Mouse (Mus musculus) forebrain, embryonic 14.5 days (tissue): ENCODE results near the gene Qpct. TPM values are rescaled to one million over a fixed set of nuclear protein-coding genes. Genes with fewer than 3 reads are reported as not detected.

Experiments used
- ATAC-seq: fragments of 200-750 bp; cut with Nextera tagmentation; 2 replicates; pipeline ENCODE4 v1.8.0; 2017; ENCODE audit warnings: mild to moderate bottlenecking, moderate library complexity
- DNase-seq: peaks from one replicate; pipeline ENCODE4 v3.0.0-alpha.2; 2015; ENCODE audit warnings: low spot score
- H3K27ac ChIP-seq: fragments of 300-500 bp; sonication (generic); 2 replicates; pipeline ENCODE4 v1.5.1; 2014; ENCODE audit warnings: low read depth, mild to moderate bottlenecking, control low read depth, low read length, moderate library complexity
- H3K27me3 ChIP-seq: fragments of 300-500 bp; sonication (generic); replicated peaks from 2 replicates; pipeline ENCODE4 v1.6.1; 2014; ENCODE audit warnings: low read length, control low read depth, mixed read lengths; ENCODE audit not compliant: control insufficient read depth, insufficient read depth
- H3K36me3 ChIP-seq: fragments of 300-500 bp; sonication (generic); 2 replicates; pipeline ENCODE4 v1.6.1; 2014; ENCODE audit warnings: low read length, control low read depth; ENCODE audit not compliant: control insufficient read depth, insufficient read depth
- H3K4me1 ChIP-seq: fragments of 300-500 bp; sonication (generic); 2 replicates; pipeline ENCODE4 v1.6.1; 2014; ENCODE audit warnings: antibody characterized with exemption, low read length, control low read depth; ENCODE audit not compliant: control insufficient read depth, insufficient read depth
- H3K4me2 ChIP-seq: fragments of 300-500 bp; sonication (generic); 2 replicates; pipeline ENCODE4 v1.6.1; 2014; ENCODE audit warnings: mild to moderate bottlenecking, control low read depth, low read length
- H3K4me3 ChIP-seq: fragments of 300-500 bp; sonication (generic); 2 replicates; pipeline ENCODE4 v1.5.1; 2014; ENCODE audit warnings: low read depth, low read length, control low read depth
- H3K9ac ChIP-seq: fragments of 300-500 bp; sonication (generic); 2 replicates; pipeline ENCODE4 v1.6.1; 2014; ENCODE audit warnings: mild to moderate bottlenecking, low read length, control low read depth, moderate library complexity
- H3K9me3 ChIP-seq: fragments of 300-500 bp; sonication (generic); replicated peaks from 2 replicates; pipeline ENCODE4 v1.6.1; 2016; ENCODE audit warnings: low read length, control low read depth, mixed read lengths; ENCODE audit not compliant: control insufficient read depth
- WGBS: fragments of 180-500 bp; shearing (Covaris S2); extraction: QIAGEN DNeasy Blood & Tissue Kit; methylation state at CpG from one replicate; pipeline ENCODE4 v1.1.7; 2014; 5-methylcytosine and 5-hydroxymethylcytosine counted together
- polyA plus RNA-seq: library from polyadenylated mRNA; unstranded; fragments of >200 nt; fragmentation: Nextera tagmentation; extraction: Ambion mirVana; gene quantifications from 2 replicates; pipeline ENCODE4 v1.2.1, GENCODE M21; 2014

The Qpct gene
- polyA plus RNA-seq, 1 experiment from 2014 or later = 13.4 TPM

DNA sequence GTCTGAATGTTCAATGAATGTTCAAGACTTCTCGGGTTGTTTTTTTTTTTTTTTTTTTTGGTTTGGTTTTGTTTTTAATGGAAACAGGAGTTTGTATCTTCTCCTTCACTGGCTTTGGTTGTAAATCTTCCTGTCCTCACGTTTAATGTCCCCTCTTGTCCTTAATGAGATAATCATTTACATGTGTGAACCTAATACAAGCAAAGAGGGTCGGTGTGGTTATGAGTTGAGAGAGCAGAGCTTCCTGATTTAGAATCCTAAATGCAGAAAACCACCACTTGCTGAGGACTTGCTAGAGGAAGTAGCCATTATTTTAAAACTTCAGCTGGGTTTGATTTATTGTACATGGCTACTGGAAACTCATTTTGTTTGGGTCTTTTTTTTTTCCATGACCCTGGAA lies 29.0 kb upstream of the Qpct start:
- Histone ChIP-seq H3K36me3 (no peaks in the 10 kb centered on the region), H3K9me3 (no peaks in the 10 kb centered on the region), H3K27ac (no peak overlapping the region), H3K4me2 (no peak overlapping the region), H3K4me3 (no peak overlapping the region), H3K4me1 (peaks cover 16% of the 10 kb centered on the region), H3K27me3 (no peaks in the 10 kb centered on the region; the same call in 1 of the 2 replicates), H3K9ac (no peak overlapping the region)
- ATAC-seq (no peak), DNase-seq (no peak)
- WGBS = 58% methylated on average over 3 of the region's 3 CpGs

DNA sequence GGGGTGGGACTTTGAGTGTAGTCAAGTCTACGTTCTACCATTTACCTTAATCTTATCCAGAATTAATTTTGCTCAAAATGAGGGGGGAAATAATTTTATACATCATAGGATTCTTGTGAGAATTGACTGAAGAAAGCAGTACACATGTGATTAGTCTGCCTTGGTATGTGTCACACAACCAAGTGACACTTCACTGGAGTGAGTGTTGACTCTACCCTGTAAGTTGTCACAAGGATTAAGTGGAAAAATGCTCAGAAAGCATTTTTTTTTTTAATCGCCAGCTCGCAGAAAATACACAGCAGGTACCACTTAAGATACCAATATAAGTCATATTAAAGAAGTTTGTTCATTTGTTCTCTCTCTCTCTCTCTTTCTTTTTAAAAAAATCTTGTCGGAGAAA lies 27.2 kb upstream of the Qpct start:
- Histone ChIP-seq H3K4me2 (no peak overlapping the region), H3K27me3 (no peaks in the 10 kb centered on the region; the same call in 1 of the 2 replicates), H3K36me3 (no peaks in the 10 kb centered on the region), H3K9ac (no peak overlapping the region), H3K27ac (no peak overlapping the region), H3K4me1 (peaks cover 2% of the 10 kb centered on the region), H3K9me3 (no peaks in the 10 kb centered on the region), H3K4me3 (no peak overlapping the region)
- ATAC-seq = no peak
- WGBS = 78% methylated on average over 4 of the region's 4 CpGs
- no peak for DNase-seq

- 91% methylated on average over 3 of the region's 3 CpGs for WGBS
- Histone ChIP-seq H3K27ac (no peak overlapping the region), H3K9ac (no peak overlapping the region), H3K4me3 (no peak overlapping the region), H3K9me3 (no peaks in the 10 kb centered on the region), H3K4me2 (no peak overlapping the region), H3K4me1 (no peaks in the 10 kb centered on the region), H3K36me3 (no peaks in the 10 kb centered on the region), H3K27me3 (no peaks in the 10 kb centered on the region)
- ATAC-seq (no peak), DNase-seq (no peak)
Observed at GRCm38 (mm10) chr17:79029226-79029625, 22.5 kb upstream of the Qpct start.

- no peaks in the 10 kb centered on the region for H3K27me3 ChIP-seq
- no peak for DNase-seq
- no peaks in the 10 kb centered on the region for H3K36me3 ChIP-seq
- H3K27ac ChIP-seq = no peak overlapping the region
- no peak overlapping the region for H3K9ac ChIP-seq
- 84% methylated on average over 5 of the region's 5 CpGs for WGBS
- no peak overlapping the region for H3K4me3 ChIP-seq
- no peak for ATAC-seq
- H3K9me3 ChIP-seq = no peaks in the 10 kb centered on the region
- no peaks in the 10 kb centered on the region for H3K4me1 ChIP-seq
- H3K4me2 ChIP-seq = no peak overlapping the region
Observed at GRCm38 (mm10) chr17:79031569-79031968, 20.1 kb upstream of the Qpct start.

- no peaks in the 10 kb centered on the region for H3K27me3 ChIP-seq
- H3K27ac ChIP-seq = no peak overlapping the region
- 80% methylated on average over 4 of the region's 4 CpGs for WGBS
- no peak overlapping the region for H3K4me2 ChIP-seq
- H3K9me3 ChIP-seq = no peaks in the 10 kb centered on the region
- no peak for DNase-seq
- H3K4me1 ChIP-seq = no peaks in the 10 kb centered on the region
- H3K36me3 ChIP-seq = no peaks in the 10 kb centered on the region
- H3K9ac ChIP-seq = no peak overlapping the region
- H3K4me3 ChIP-seq = no peak overlapping the region
- no peak for ATAC-seq
Observed at GRCm38 (mm10) chr17:79032782-79033181, 18.9 kb upstream of the Qpct start.

DNA sequence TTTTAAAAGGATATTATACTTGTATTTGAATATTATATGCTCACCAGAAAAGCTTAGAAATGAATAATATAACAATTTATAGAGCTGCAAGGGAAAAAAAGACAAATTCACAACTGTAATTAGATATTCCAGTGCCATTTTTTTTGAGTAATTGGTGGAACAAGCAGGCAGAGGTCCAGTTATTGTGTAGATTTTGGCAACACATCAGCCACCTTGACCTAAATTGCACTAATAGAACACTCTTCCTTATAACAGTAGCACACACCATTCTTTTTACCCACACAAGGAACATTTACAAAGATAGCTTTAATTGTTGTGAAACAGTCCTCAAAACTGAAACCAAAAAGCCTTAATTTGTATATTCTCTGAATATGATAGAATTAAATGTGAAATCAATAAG lies 12.0 kb upstream of the Qpct start:
- Histone ChIP-seq H3K4me2 (no peak overlapping the region), H3K36me3 (no peaks in the 10 kb centered on the region), H3K9me3 (no peaks in the 10 kb centered on the region), H3K9ac (no peak overlapping the region), H3K4me1 (no peaks in the 10 kb centered on the region), H3K4me3 (no peak overlapping the region), H3K27me3 (no peaks in the 10 kb centered on the region), H3K27ac (no peak overlapping the region)
- DNase-seq (no peak), ATAC-seq (no peak)

DNA sequence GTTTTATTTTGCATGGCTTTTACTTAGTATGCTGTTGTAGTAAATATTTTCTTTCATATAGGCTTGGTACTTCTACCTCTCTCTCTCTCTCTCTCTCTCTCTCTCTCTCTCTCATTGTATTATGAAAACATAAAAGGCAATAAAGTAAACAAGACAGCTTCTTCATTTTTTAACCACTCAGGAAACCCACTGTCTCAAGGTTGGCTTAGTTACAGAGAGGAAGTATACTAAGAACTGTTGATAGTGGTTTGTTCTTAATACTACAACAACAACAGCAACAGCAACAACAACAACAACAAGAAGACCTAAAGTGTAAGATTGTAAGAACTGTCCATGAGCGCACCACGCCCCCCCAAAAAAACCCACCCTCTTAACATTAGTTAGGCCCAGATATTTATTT lies 8.0 kb upstream of the Qpct start:
- Histone ChIP-seq H3K4me3 (no peak overlapping the region), H3K27ac (no peak overlapping the region), H3K9me3 (no peaks in the 10 kb centered on the region), H3K4me1 (no peaks in the 10 kb centered on the region), H3K36me3 (no peaks in the 10 kb centered on the region), H3K27me3 (no peaks in the 10 kb centered on the region), H3K4me2 (no peak overlapping the region), H3K9ac (no peak overlapping the region)
- no peak for ATAC-seq
- 93% methylated on average over 2 of the region's 2 CpGs for WGBS
- no peak for DNase-seq

- H3K9me3 ChIP-seq = no peaks in the 10 kb centered on the region
- H3K9ac ChIP-seq = peak overlapping the region; percentile 62
- H3K4me1 ChIP-seq = no peaks in the 10 kb centered on the region
- 0 out of 2 replicates have a peak overlapping the region, but pooled peaks have one; percentile 5 for H3K27ac ChIP-seq
- peak overlapping the region; percentile 55 for H3K4me3 ChIP-seq
- ATAC-seq (peak; percentile 95), DNase-seq (peak; percentile 77)
- no peaks in the 10 kb centered on the region for H3K27me3 ChIP-seq
- no peaks in the 10 kb centered on the region for H3K36me3 ChIP-seq
- H3K4me2 ChIP-seq = peak overlapping the region; percentile 86
- 1% methylated on average over 45 of the region's 45 CpGs for WGBS
Observed at GRCm38 (mm10) chr17:79052088-79052812, 544 bp downstream of the Qpct start.

- DNase-seq = no peak
- Histone ChIP-seq H3K4me3 (no peak overlapping the region), H3K9ac (no peak overlapping the region)
Observed at GRCm38 (mm10) chr17:79058271-79058670, 6.6 kb downstream of the Qpct start.

More at GRCm38 (mm10) chr17:79058271-79058670, 6.6 kb downstream of the Qpct start:
- Histone ChIP-seq H3K9me3 (no peaks in the 10 kb centered on the region), H3K4me1 (no peaks in the 10 kb centered on the region), H3K27ac (no peak overlapping the region), H3K27me3 (no peaks in the 10 kb centered on the region), H3K4me2 (no peak overlapping the region), H3K36me3 (no peaks in the 10 kb centered on the region)
- no peak for ATAC-seq
- WGBS = 77% methylated on average over 6 of the region's 6 CpGs
